Mouse (Mus musculus): ENCODE results near the gene Nfatc2.

The Nfatc2 gene

GRCm38 (mm10) chr2:168579109-168579508 lies 22.3 kb downstream of the Nfatc2 start:
- no peak for DNase-seq (ENCODE audit: low read depth)

GRCm38 (mm10) chr2:168578132-168578531 lies 23.3 kb downstream of the Nfatc2 start:
- no peak for DNase-seq (ENCODE audit: low read depth)

GRCm38 (mm10) chr2:168577381-168577780 lies 24.1 kb downstream of the Nfatc2 start:
- no peak for DNase-seq (ENCODE audit: low read depth)

GRCm38 (mm10) chr2:168575834-168576233 lies 25.6 kb downstream of the Nfatc2 start:
- DNase-seq (ENCODE audit: low read depth) = no peak

GRCm38 (mm10) chr2:168574934-168575333 lies 26.5 kb downstream of the Nfatc2 start:
- DNase-seq (ENCODE audit: low read depth) = no peak

GRCm38 (mm10) chr2:168573866-168574265 lies 27.6 kb downstream of the Nfatc2 start:
- no peak for DNase-seq (ENCODE audit: low read depth)

GRCm38 (mm10) chr2:168571241-168571640 lies 30.2 kb downstream of the Nfatc2 start:
- DNase-seq (ENCODE audit: low read depth) = no peak

- DNase-seq (ENCODE audit: low read depth) = no peak
Measured at GRCm38 (mm10) chr2:168565538-168566253, 35.8 kb downstream of the Nfatc2 start.

GRCm38 (mm10) chr2:168563184-168563583 lies 38.3 kb downstream of the Nfatc2 start:
- no peak for DNase-seq (ENCODE audit: low read depth)

- no peak for DNase-seq (ENCODE audit: low read depth)
Measured at GRCm38 (mm10) chr2:168557035-168557434, 44.4 kb downstream of the Nfatc2 start.

GRCm38 (mm10) chr2:168555897-168556670 lies 45.4 kb downstream of the Nfatc2 start:
- no peak for DNase-seq (ENCODE audit: low read depth)

GRCm38 (mm10) chr2:168553541-168553961 lies 47.9 kb downstream of the Nfatc2 start:
- no peak for DNase-seq (ENCODE audit: low read depth)

GRCm38 (mm10) chr2:168552405-168552804 lies 49.1 kb downstream of the Nfatc2 start:
- DNase-seq (ENCODE audit: low read depth) = no peak

GRCm38 (mm10) chr2:168551218-168551617 lies 50.2 kb downstream of the Nfatc2 start:
- no peak for DNase-seq (ENCODE audit: low read depth)

GRCm38 (mm10) chr2:168549326-168549725 lies 52.1 kb downstream of the Nfatc2 start:
- DNase-seq (ENCODE audit: low read depth) = peak; percentile 96

- peak; percentile 49 for DNase-seq (ENCODE audit: low read depth)
Measured at GRCm38 (mm10) chr2:168548008-168548407, 53.4 kb downstream of the Nfatc2 start.

- no peak for DNase-seq (ENCODE audit: low read depth)
Measured at GRCm38 (mm10) chr2:168545901-168546557, 55.4 kb downstream of the Nfatc2 start.

- peak; percentile 74 for DNase-seq (ENCODE audit: low read depth)
Measured at GRCm38 (mm10) chr2:168544102-168544501, 57.4 kb downstream of the Nfatc2 start.

- no peak for DNase-seq (ENCODE audit: low read depth)
Measured at GRCm38 (mm10) chr2:168543026-168543425, 58.4 kb downstream of the Nfatc2 start.

GRCm38 (mm10) chr2:168541223-168541622 lies 60.2 kb downstream of the Nfatc2 start:
- no peak for DNase-seq (ENCODE audit: low read depth)

- DNase-seq (ENCODE audit: low read depth) = no peak
Measured at GRCm38 (mm10) chr2:168539594-168540222, 61.7 kb downstream of the Nfatc2 start.

- DNase-seq (ENCODE audit: low read depth) = no peak
Measured at GRCm38 (mm10) chr2:168539026-168539425, 62.4 kb downstream of the Nfatc2 start.

All from fibroblast of lung, adult 2 months (primary cell).